28 mouse cellular contexts compared by ENCODE assay signal in genomic region chr7:123350243-123350642, GRCm38 (mm10). TPM values are rescaled to one million over a fixed set of nuclear protein-coding genes. Genes with fewer than 3 reads are reported as not detected.
DNase-seq lines count a peak whose midpoint lies in the region; ATAC-seq and TF ChIP-seq lines count a peak whose summit lies in the region.
"Had no signal": no experiment of that assay in that cellular context is flagged by ENCODE, and none has a peak within 500 bp of the region (broad histone marks: within the 10 kb centered on the region; RNA-seq: fewer than 3 reads in every experiment).

No protein-coding gene starts in this region.

- H3K27ac ChIP-seq in gastrocnemius, adult 2 months: peak overlapping the region; percentile 4; the same call in 1 of the 2 replicates
- 0 out of 2 replicates have a peak overlapping the region, but pooled peaks have one; percentile 3 for H3K27ac ChIP-seq in liver, embryonic 13.5 days
- no peak overlapping the region for H3K27ac ChIP-seq in liver, embryonic 11.5 days (ENCODE audit: low read depth, low read length)
- peak overlapping the region; percentile 66; the same call in 1 of the 2 replicates for H3K27ac ChIP-seq in olfactory bulb, adult 2 months (ENCODE audit: insufficient read depth, low read depth, low read length)
- no peak overlapping the region for H3K27ac ChIP-seq in forebrain, embryonic 14.5 days (ENCODE audit: low read depth, low read length)
- H3K27ac ChIP-seq: embryonic facial prominence, embryonic 13.5 days; embryonic facial prominence, embryonic 15.5 days; forebrain, embryonic 10.5 days; forebrain, embryonic 12.5 days; forebrain, embryonic 15.5 days had no signal

- H3K36me3 ChIP-seq in liver, embryonic 13.5 days: 0 out of 2 replicates have a peak, but pooled peaks cover 2% of the 10 kb centered on the region
- H3K36me3 ChIP-seq in liver, embryonic 11.5 days (ENCODE audit: control insufficient read depth, insufficient read depth, low read length): 0 out of 2 replicates have a peak, but pooled peaks cover 2% of the 10 kb centered on the region
- no peaks in the 10 kb centered on the region for H3K36me3 ChIP-seq in forebrain, embryonic 14.5 days (ENCODE audit: control insufficient read depth, insufficient read depth, low read length)
- H3K36me3 ChIP-seq: embryonic facial prominence, embryonic 13.5 days; embryonic facial prominence, embryonic 15.5 days; forebrain, embryonic 12.5 days; forebrain, embryonic 15.5 days had no signal

- no peak for DNase-seq in gastrocnemius, adult 2 months
- no peak for DNase-seq in gastrocnemius, adult 18-20 months (ENCODE audit: low spot score)
- DNase-seq in liver, embryonic 13.5 days: no peak
- DNase-seq in liver, embryonic 11.5 days (ENCODE audit: low spot score): no peak
- DNase-seq in forebrain, embryonic 14.5 days (ENCODE audit: low spot score): no peak
- DNase-seq: adrenal gland, adult 2 months; adrenal gland, postnatal 10 days; adrenal gland, postnatal 25 days; B cell, adult 2 months; cerebellum, adult 11 months; cerebellum, adult 18-20 months; cerebellum, adult 8-10 months; cerebellum, adult 9-11 months; cerebellum, postnatal 14 days; cerebellum, postnatal 36 days; embryo, embryonic 11 days; forebrain, postnatal 0 days had no signal

- H3K9ac ChIP-seq in liver, embryonic 13.5 days: peak overlapping the region; percentile 17; the same call in 1 of the 2 replicates
- no peak overlapping the region for H3K9ac ChIP-seq in liver, embryonic 11.5 days (ENCODE audit: low read depth, low read length)
- no peak overlapping the region for H3K9ac ChIP-seq in forebrain, embryonic 14.5 days (ENCODE audit: low read length)
- H3K9ac ChIP-seq: embryonic facial prominence, embryonic 13.5 days; embryonic facial prominence, embryonic 15.5 days; forebrain, embryonic 12.5 days; forebrain, embryonic 15.5 days; forebrain, postnatal 0 days had no signal

- TF ChIP-seq POLR2A in olfactory bulb, adult 2 months (IDR thresholded peaks at IDR 0.05; ENCODE audit: insufficient read depth, low read depth, low read length): no peak

- peaks cover 87% of the 10 kb centered on the region for H3K4me1 ChIP-seq in liver, embryonic 13.5 days (replicated peaks)
- H3K4me1 ChIP-seq in liver, embryonic 11.5 days (replicated peaks; ENCODE audit: control insufficient read depth, insufficient read depth, low read length): peaks cover 52% of the 10 kb centered on the region
- H3K4me1 ChIP-seq in olfactory bulb, adult 2 months (ENCODE audit: control insufficient read depth, insufficient read depth, low read length): peaks cover 11% of the 10 kb centered on the region
- H3K4me1 ChIP-seq in forebrain, embryonic 14.5 days (ENCODE audit: control insufficient read depth, insufficient read depth, low read length): no peaks in the 10 kb centered on the region
- H3K4me1 ChIP-seq: embryonic facial prominence, embryonic 13.5 days; embryonic facial prominence, embryonic 15.5 days; forebrain, embryonic 15.5 days had no signal

- TF ChIP-seq CTCF in gastrocnemius, adult 2 months (IDR thresholded peaks at IDR 0.05): no peak
- no peak for TF ChIP-seq CTCF in olfactory bulb, adult 2 months (IDR thresholded peaks at IDR 0.05; ENCODE audit: insufficient read depth, low read depth, low read length)

- WGBS in liver, embryonic 13.5 days (ENCODE audit: insufficient replicate concordance): 81% methylated on average over 2 of the region's 2 CpGs
- 70% methylated on average over 2 of the region's 2 CpGs for WGBS in liver, embryonic 11.5 days
- WGBS in olfactory bulb, adult 2 months: 54% methylated on average over 2 of the region's 2 CpGs
- 72% methylated on average over 2 of the region's 2 CpGs for WGBS in forebrain, embryonic 14.5 days

- H3K9me3 ChIP-seq in liver, embryonic 13.5 days (replicated peaks): no peaks in the 10 kb centered on the region
- no peaks in the 10 kb centered on the region for H3K9me3 ChIP-seq in liver, embryonic 11.5 days (ENCODE audit: control insufficient read depth, low read length)
- H3K9me3 ChIP-seq in forebrain, embryonic 14.5 days (replicated peaks; ENCODE audit: control insufficient read depth, low read length): no peaks in the 10 kb centered on the region
- H3K9me3 ChIP-seq: embryonic facial prominence, embryonic 13.5 days; embryonic facial prominence, embryonic 15.5 days; forebrain, embryonic 10.5 days; forebrain, embryonic 12.5 days; forebrain, embryonic 15.5 days; G1E had no signal

- no peak overlapping the region for H3K4me3 ChIP-seq in gastrocnemius, adult 2 months
- H3K4me3 ChIP-seq in liver, embryonic 13.5 days (replicated peaks): no peak overlapping the region
- no peak overlapping the region for H3K4me3 ChIP-seq in liver, embryonic 11.5 days (ENCODE audit: low read depth, low read length)
- no peak overlapping the region for H3K4me3 ChIP-seq in olfactory bulb, adult 2 months (ENCODE audit: insufficient read depth, low read depth, low read length)
- no peak overlapping the region for H3K4me3 ChIP-seq in forebrain, embryonic 14.5 days (ENCODE audit: low read depth, low read length)
- H3K4me3 ChIP-seq: embryonic facial prominence, embryonic 13.5 days; embryonic facial prominence, embryonic 15.5 days; erythroblast, embryonic 14.5 days; forebrain, embryonic 10.5 days; forebrain, embryonic 12.5 days; forebrain, embryonic 15.5 days had no signal

- H3K27me3 ChIP-seq in liver, embryonic 13.5 days: no peaks in the 10 kb centered on the region
- no peaks in the 10 kb centered on the region for H3K27me3 ChIP-seq in liver, embryonic 11.5 days (replicated peaks; ENCODE audit: control insufficient read depth, insufficient read depth, low read length)
- H3K27me3 ChIP-seq in forebrain, embryonic 14.5 days (replicated peaks; ENCODE audit: control insufficient read depth, insufficient read depth, low read length): no peaks in the 10 kb centered on the region
- H3K27me3 ChIP-seq: CH12.LX; embryonic facial prominence, embryonic 13.5 days; embryonic facial prominence, embryonic 15.5 days; forebrain, embryonic 12.5 days; forebrain, embryonic 15.5 days; Patski had no signal

- no peak for ATAC-seq in liver, embryonic 13.5 days (ENCODE audit: low read depth)
- no peak for ATAC-seq in liver, embryonic 11.5 days (replicated peaks; ENCODE audit: low FRiP score)
- no peak for ATAC-seq in forebrain, embryonic 14.5 days
- ATAC-seq: CD4-positive, CD25-positive, alpha-beta regulatory T cell, adult 4 months; forebrain, embryonic 15.5 days; forebrain, postnatal 0 days; Patski had no signal

- intact Hi-C loops in gastrocnemius, adult 2 months (cut with DNase I): no loop called here

- no peak overlapping the region for H3K4me2 ChIP-seq in liver, embryonic 13.5 days
- H3K4me2 ChIP-seq in liver, embryonic 11.5 days: no peak overlapping the region
- no peak overlapping the region for H3K4me2 ChIP-seq in forebrain, embryonic 14.5 days (ENCODE audit: low read length)
- H3K4me2 ChIP-seq: embryonic facial prominence, embryonic 13.5 days; embryonic facial prominence, embryonic 15.5 days; forebrain, embryonic 12.5 days; forebrain, embryonic 15.5 days had no signal

RNA-seq across cellular contexts. Expression of gene Lcmt1, which starts 19.3 kb away (rescaled TPM):
- 10 to 100 TPM; 28.5 to 28.8 TPM for total RNA-seq in gastrocnemius, adult 2 months (2021)
- 10 to 100 TPM; 26.2 to 29.5 TPM for total RNA-seq in gastrocnemius, adult 18-20 months (2021)
- 30.6 and 33.7 TPM in 2 replicates for polyA plus RNA-seq in liver, embryonic 13.5 days (2015; fragmentation: Nextera tagmentation; extraction: Ambion mirVana)
- 49.7 and 54.4 TPM in 2 replicates for polyA plus RNA-seq in liver, embryonic 11.5 days (2014; fragmentation: Nextera tagmentation; extraction: Ambion mirVana)
- not detected in 2 replicates for polyA plus RNA-seq in olfactory bulb, adult 2 months (2012; ENCODE audit: insufficient read depth, insufficient read length, low replicate concordance, missing spikeins)
- polyA plus RNA-seq in forebrain, embryonic 14.5 days (2014; fragmentation: Nextera tagmentation; extraction: Ambion mirVana): 108 and 113 TPM in 2 replicates

RNA-seq across cellular contexts. Expression of gene Arhgap17, which starts 19.5 kb away (rescaled TPM):
- total RNA-seq in gastrocnemius, adult 2 months (2021): 10 to 100 TPM; 16.4 to 18.5 TPM
- 10 to 100 TPM; 15.1 to 15.3 TPM for total RNA-seq in gastrocnemius, adult 18-20 months (2021)
- 8.5 and 12.0 TPM in 2 replicates for polyA plus RNA-seq in liver, embryonic 13.5 days (2015; fragmentation: Nextera tagmentation; extraction: Ambion mirVana)
- 29.8 and 31.3 TPM in 2 replicates for polyA plus RNA-seq in liver, embryonic 11.5 days (2014; fragmentation: Nextera tagmentation; extraction: Ambion mirVana)
- polyA plus RNA-seq in olfactory bulb, adult 2 months (2012; ENCODE audit: insufficient read depth, insufficient read length, low replicate concordance, missing spikeins): not detected in 2 replicates
- polyA plus RNA-seq in forebrain, embryonic 14.5 days (2014; fragmentation: Nextera tagmentation; extraction: Ambion mirVana): 8.5 and 11.0 TPM in 2 replicates

Comparison
In these comparisons a context has a peak if more than half of its experiments do, and no peak if none do; other contexts are left out.
1. H3K27ac ChIP-seq: peak in gastrocnemius, adult 2 months (single experiment), liver, embryonic 13.5 days (single experiment) and olfactory bulb, adult 2 months (single experiment); none in liver, embryonic 11.5 days (single experiment) and forebrain, embryonic 14.5 days (single experiment).